Mouse (Mus musculus) forebrain, embryonic 16.5 days (tissue): Measurements from ENCODE around the gene Hpn. TPM values are rescaled to one million over a fixed set of nuclear protein-coding genes. Genes with fewer than 3 reads are reported as not detected.

Experiments
- ATAC-seq: fragments of 200-750 bp; cut with Nextera tagmentation; 2 replicates; pipeline ENCODE4 v1.8.0; 2017; ENCODE audit warnings: mild to moderate bottlenecking, moderate library complexity
- H3K27ac ChIP-seq: fragments of 300-500 bp; sonication (generic); 2 replicates; pipeline ENCODE4 v1.5.1; 2014; ENCODE audit warnings: low read length, control low read depth
- H3K27me3 ChIP-seq: fragments of 300-500 bp; sonication (generic); replicated peaks from 2 replicates; pipeline ENCODE4 v1.6.1; 2014; ENCODE audit warnings: low read length; ENCODE audit not compliant: control insufficient read depth, insufficient read depth
- H3K36me3 ChIP-seq: fragments of 300-500 bp; sonication (generic); 2 replicates; pipeline ENCODE4 v1.6.1; 2014; ENCODE audit not compliant: control insufficient read depth, insufficient read depth
- H3K4me1 ChIP-seq: fragments of 300-500 bp; sonication (generic); replicated peaks from 2 replicates; pipeline ENCODE4 v1.6.1; 2014; ENCODE audit warnings: low read length; ENCODE audit not compliant: control insufficient read depth, insufficient read depth
- H3K4me2 ChIP-seq: fragments of 300-500 bp; sonication (generic); 2 replicates; pipeline ENCODE4 v1.6.1; 2014; ENCODE audit warnings: mild to moderate bottlenecking, low read length, control low read depth
- H3K4me3 ChIP-seq: fragments of 300-500 bp; sonication (generic); replicated peaks from 2 replicates; pipeline ENCODE4 v1.5.1; 2014; ENCODE audit warnings: mild to moderate bottlenecking, low read length, control low read depth
- H3K9ac ChIP-seq: fragments of 300-500 bp; sonication (generic); replicated peaks from 2 replicates; pipeline ENCODE4 v1.6.1; 2014; ENCODE audit warnings: low read depth, low read length, control low read depth
- H3K9me3 ChIP-seq: fragments of 300-500 bp; sonication (generic); 2 replicates; pipeline ENCODE4 v1.6.1; 2016; ENCODE audit warnings: low read length; ENCODE audit not compliant: control insufficient read depth
- WGBS: fragments of 180-500 bp; shearing (Covaris S2); extraction: QIAGEN DNeasy Blood & Tissue Kit; methylation state at CpG from one replicate; pipeline ENCODE4 v1.1.7; 2014; 5-methylcytosine and 5-hydroxymethylcytosine counted together
- polyA plus RNA-seq: library from polyadenylated mRNA; unstranded; fragments of >200 nt; fragmentation: Nextera tagmentation; extraction: Ambion mirVana; gene quantifications from 2 replicates; pipeline ENCODE4 v1.2.1, GENCODE M21; 2015

Gene Hpn
- polyA plus RNA-seq, 1 experiment from 2014 or later, result not detected

DNA sequence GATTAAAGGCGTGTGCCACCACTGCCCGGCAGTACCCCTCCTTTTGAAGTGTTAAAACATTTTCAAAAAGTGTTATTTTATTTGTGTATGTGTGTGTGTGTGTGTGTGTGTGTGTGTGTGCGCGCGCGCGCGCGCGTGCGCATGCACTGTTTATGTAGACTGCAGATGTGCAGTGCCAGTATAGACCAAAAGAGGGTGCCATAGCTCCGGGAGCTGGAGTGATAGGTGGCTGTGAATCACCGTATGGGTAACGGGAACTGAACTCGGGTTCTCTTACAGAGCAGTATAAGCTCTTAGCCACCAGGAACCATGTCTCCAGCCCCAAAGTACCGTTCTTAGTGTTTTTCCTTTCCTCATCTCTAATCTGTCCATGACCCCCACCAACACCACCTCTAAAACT is 29.8 kb upstream of the Hpn start:
- Histone ChIP-seq H3K9ac (no peak overlapping the region), H3K27me3 (no peaks in the 10 kb centered on the region), H3K4me1 (peaks cover 15% of the 10 kb centered on the region), H3K4me2 (no peak overlapping the region), H3K36me3 (peaks cover 35% of the 10 kb centered on the region), H3K27ac (no peak overlapping the region), H3K9me3 (no peaks in the 10 kb centered on the region), H3K4me3 (no peak overlapping the region)
- ATAC-seq, result no peak
- WGBS, result 97% methylated on average over 16 of the region's 16 CpGs

DNA sequence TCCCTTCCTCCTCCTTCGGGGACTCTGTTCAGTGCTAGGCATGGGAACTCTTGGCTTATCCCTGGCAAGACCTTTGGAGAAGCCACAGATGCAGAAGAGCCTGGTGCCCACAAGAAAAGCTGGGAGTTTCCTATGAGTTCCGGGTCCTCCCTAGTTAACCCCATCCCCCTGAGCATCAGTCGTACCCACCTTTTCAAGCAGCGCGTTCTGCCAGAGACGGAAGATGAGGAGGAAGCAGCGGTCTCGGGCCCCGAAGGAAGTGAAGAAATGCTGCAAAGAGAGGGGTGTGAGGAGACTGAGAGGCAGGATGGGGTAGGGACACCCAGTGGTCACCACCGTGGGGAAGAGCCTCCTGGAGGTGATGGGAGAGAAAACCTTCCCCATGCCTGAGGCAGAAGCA is 25.9 kb upstream of the Hpn start:
- H3K9me3 ChIP-seq, result no peaks in the 10 kb centered on the region
- WGBS, result 95% methylated on average over 10 of the region's 10 CpGs
- H3K27ac ChIP-seq, result no peak overlapping the region
- no peak overlapping the region for H3K4me3 ChIP-seq
- peaks cover 72% of the 10 kb centered on the region for H3K36me3 ChIP-seq
- no peaks in the 10 kb centered on the region for H3K27me3 ChIP-seq
- H3K4me1 ChIP-seq, result no peaks in the 10 kb centered on the region
- no peak for ATAC-seq
- no peak overlapping the region for H3K4me2 ChIP-seq
- no peak overlapping the region for H3K9ac ChIP-seq

DNA sequence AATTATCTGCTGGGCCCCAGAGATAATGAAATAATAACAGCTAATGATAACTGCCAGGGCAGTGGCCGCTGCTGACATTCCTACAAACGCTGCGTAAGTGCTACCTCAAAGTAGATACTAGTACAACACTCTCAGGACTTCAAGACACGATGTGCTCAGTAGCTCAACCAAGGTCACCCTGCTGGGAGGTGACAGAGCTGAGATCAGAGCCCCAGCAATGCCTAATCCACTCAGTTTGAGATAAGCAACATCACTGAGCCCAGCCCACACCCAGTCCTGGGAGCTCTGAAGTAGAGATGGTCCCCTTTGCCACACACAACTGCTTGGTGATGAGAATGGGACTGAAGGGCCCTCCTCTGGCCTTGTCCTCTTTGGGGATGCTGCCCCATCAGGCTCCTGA is 25.2 kb upstream of the Hpn start:
- H3K4me2 ChIP-seq, result no peak overlapping the region
- no peak overlapping the region for H3K4me3 ChIP-seq
- no peaks in the 10 kb centered on the region for H3K4me1 ChIP-seq
- H3K27me3 ChIP-seq, result no peaks in the 10 kb centered on the region
- no peak for ATAC-seq
- WGBS, result 91% methylated on average over 4 of the region's 4 CpGs
- H3K27ac ChIP-seq, result no peak overlapping the region
- H3K36me3 ChIP-seq, result peaks cover 77% of the 10 kb centered on the region
- no peaks in the 10 kb centered on the region for H3K9me3 ChIP-seq
- no peak overlapping the region for H3K9ac ChIP-seq

DNA sequence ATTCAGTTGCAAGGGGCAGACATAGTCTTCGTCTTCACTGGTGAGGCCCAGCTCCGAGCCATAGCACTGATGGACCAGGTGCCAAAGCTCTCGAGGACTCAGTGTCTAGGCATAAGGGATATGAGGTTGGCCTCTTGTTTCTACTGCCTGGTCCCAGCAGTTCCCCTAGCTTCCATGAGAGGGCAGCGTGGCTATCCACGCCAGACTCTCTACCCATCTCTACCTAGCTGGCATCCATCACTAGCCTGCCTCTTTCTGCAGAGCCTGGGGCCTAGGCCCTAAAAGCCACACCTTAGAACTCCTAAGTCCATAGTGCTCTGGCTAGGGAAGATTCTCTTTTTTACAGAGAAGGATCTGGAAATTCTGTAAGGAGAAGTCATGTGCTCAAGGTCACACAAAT is 24.7 kb upstream of the Hpn start:
- Histone ChIP-seq H3K27me3 (no peaks in the 10 kb centered on the region), H3K9me3 (no peaks in the 10 kb centered on the region), H3K9ac (no peak overlapping the region), H3K4me1 (no peaks in the 10 kb centered on the region), H3K4me2 (no peak overlapping the region), H3K36me3 (peaks cover 82% of the 10 kb centered on the region), H3K4me3 (no peak overlapping the region), H3K27ac (no peak overlapping the region)
- peak; percentile 37; the same call in 1 of the 2 replicates for ATAC-seq
- WGBS, result 61% methylated on average over 5 of the region's 5 CpGs

DNA sequence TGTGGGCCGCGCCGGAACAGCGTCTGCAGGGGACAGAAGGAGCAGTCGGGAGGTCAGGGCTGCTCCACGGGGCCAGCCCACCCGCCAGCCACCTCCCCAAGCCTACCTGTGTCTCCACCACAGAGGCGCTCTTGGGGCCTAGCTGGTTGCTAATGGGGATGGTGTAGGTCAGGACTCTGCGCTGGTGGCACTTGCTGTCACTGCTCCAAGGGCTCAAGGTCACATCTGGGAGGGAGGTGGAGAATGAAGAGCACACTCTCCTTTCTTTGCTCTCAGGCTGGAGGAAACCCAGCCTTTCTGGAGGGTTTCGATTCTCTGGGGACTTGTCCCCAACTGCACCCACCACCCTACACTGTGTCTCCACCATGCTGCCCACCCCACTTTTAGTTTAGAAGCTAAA is 20.6 kb upstream of the Hpn start:
- no peaks in the 10 kb centered on the region for H3K9me3 ChIP-seq
- no peak overlapping the region for H3K27ac ChIP-seq
- no peak overlapping the region for H3K4me2 ChIP-seq
- no peaks in the 10 kb centered on the region for H3K4me1 ChIP-seq
- H3K27me3 ChIP-seq, result no peaks in the 10 kb centered on the region
- no peak overlapping the region for H3K9ac ChIP-seq
- H3K4me3 ChIP-seq, result no peak overlapping the region
- WGBS, result 94% methylated on average over 10 of the region's 10 CpGs
- peaks cover 96% of the 10 kb centered on the region for H3K36me3 ChIP-seq
- ATAC-seq, result no peak

DNA sequence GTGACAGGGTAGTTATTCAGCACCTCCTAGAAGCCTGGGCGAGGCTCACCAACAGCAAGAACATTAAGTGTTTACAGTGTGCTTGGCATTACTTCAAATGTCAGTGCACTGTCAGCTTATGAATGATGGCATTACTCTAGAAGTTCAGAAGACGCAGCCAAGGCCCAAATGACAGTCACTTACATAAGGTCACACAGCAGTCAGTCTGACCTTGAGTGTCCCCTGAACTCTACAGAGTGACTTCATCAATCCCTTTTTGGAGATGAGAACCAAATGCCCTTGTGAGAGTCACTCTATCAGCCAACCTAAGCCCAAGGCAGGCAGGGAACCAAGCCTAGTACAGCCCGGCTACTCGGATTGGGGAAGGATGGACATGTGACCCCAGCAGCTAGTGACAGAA is 16.8 kb upstream of the Hpn start:
- Histone ChIP-seq H3K9ac (no peak overlapping the region), H3K4me3 (no peak overlapping the region), H3K4me2 (no peak overlapping the region), H3K9me3 (no peaks in the 10 kb centered on the region), H3K27ac (no peak overlapping the region), H3K27me3 (peaks cover 6% of the 10 kb centered on the region; the same call in 1 of the 2 replicates), H3K36me3 (peaks cover 83% of the 10 kb centered on the region), H3K4me1 (peaks cover 3% of the 10 kb centered on the region)
- ATAC-seq, result no peak
- 95% methylated on average over 4 of the region's 4 CpGs for WGBS

DNA sequence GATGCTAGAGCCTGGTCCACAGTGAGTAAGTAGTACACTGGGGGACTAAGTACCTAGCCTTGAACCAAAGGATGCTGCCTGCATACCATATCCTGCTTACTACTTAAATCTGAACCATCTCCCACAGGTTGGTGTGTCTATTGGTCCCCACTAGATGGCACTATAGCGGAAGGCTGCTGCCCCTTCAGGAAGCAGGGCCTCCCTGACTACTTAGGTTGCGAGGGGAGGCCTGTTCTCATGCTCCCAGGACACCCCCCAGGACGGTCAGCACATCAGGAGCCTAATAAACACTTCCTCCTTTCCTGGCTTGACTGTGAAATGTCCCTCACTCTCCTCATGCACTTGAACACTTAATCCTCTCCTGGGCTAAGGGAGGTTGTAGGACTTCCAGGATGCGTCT is 15.8 kb upstream of the Hpn start:
- peaks cover 73% of the 10 kb centered on the region for H3K36me3 ChIP-seq
- no peak overlapping the region for H3K4me2 ChIP-seq
- H3K4me3 ChIP-seq, result no peak overlapping the region
- ATAC-seq, result 0 out of 2 replicates have a peak, but pooled peaks have one; percentile 15
- H3K27me3 ChIP-seq, result peaks cover 13% of the 10 kb centered on the region
- no peaks in the 10 kb centered on the region for H3K9me3 ChIP-seq
- H3K27ac ChIP-seq, result no peak overlapping the region
- 32% methylated on average over 4 of the region's 4 CpGs for WGBS
- peaks cover 12% of the 10 kb centered on the region for H3K4me1 ChIP-seq
- H3K9ac ChIP-seq, result no peak overlapping the region

DNA sequence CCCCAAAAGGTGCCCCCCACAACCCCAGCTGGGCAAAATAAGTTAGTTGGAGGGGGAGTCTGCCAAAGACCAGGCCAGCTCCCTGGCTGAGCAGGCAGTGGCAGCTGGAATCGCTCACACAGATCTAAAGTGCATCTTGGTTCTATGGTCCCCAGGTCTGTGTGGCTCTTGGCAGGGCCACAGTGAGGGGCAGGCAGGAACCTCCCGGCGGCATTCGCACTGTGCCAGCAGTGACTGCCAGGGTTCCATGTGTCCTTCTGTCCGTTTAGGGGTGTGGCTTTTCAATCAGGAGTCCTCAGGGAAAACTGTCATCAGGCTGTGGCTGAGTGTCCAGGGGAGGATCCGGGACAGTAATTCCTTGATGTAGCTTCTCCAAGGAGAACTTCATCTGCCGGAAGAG is 15.1 kb upstream of the Hpn start:
- Histone ChIP-seq H3K9ac (no peak overlapping the region), H3K4me3 (no peak overlapping the region), H3K36me3 (peaks cover 67% of the 10 kb centered on the region), H3K27ac (no peak overlapping the region), H3K27me3 (peaks cover 19% of the 10 kb centered on the region), H3K9me3 (no peaks in the 10 kb centered on the region), H3K4me1 (peaks cover 12% of the 10 kb centered on the region), H3K4me2 (no peak overlapping the region)
- ATAC-seq, result no peak
- WGBS, result 93% methylated on average over 7 of the region's 7 CpGs

DNA sequence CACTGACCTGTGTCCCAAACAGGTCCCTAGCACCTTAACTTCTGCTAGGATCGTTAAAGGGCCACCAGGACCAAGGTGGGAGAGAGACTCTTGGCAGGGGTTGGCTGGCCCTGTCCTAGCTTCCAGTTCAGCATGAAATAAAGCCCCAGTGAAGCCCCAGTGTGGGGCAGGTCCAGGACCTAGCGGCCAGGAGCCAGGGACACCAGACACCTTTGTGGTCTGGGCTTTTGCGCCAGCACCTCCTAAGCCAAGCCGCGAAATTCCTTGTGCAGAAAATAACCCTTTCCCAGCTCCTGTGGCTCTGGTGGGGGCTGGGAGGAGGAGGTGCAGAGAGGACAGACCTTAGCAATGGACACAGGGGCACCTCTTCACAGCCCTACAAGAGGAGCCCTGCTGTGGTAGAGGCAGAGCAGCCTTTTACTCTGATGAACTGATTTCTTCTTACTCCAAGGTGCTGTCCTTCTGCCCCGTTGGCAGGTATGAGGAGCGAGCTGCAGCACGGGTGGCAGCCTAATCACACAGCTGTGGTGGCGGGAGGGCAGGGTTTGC is 13.1 kb upstream of the Hpn start:
- Histone ChIP-seq H3K4me3 (no peak overlapping the region), H3K36me3 (peaks cover 48% of the 10 kb centered on the region)
- no peak for ATAC-seq

More for the DNA sequence above, 13.1 kb upstream of the Hpn start:
- Histone ChIP-seq H3K9me3 (no peaks in the 10 kb centered on the region), H3K4me2 (no peak overlapping the region), H3K4me1 (peaks cover 12% of the 10 kb centered on the region), H3K27me3 (peaks cover 27% of the 10 kb centered on the region), H3K27ac (no peak overlapping the region), H3K9ac (no peak overlapping the region)
- WGBS, result 66% methylated on average over 9 of the region's 9 CpGs
